In genomic region chr14:75197660-75198059, GRCm38 (mm10) we compare ENCODE assay signal across 17 mouse cellular contexts. TPM values are rescaled to one million over a fixed set of nuclear protein-coding genes. Genes with fewer than 3 reads are reported as not detected.
DNase-seq lines count a peak whose midpoint lies in the region; ATAC-seq and TF ChIP-seq lines count a peak whose summit lies in the region.
"Had no signal": no experiment of that assay in that cellular context is flagged by ENCODE, and none has a peak within 500 bp of the region (broad histone marks: within the 10 kb centered on the region; RNA-seq: fewer than 3 reads in every experiment).

No protein-coding gene starts in this region.

- H3K4me1 ChIP-seq in midbrain, embryonic 11.5 days (ENCODE audit: control insufficient read depth, insufficient read depth, low read length), result no peaks in the 10 kb centered on the region
- H3K4me1 ChIP-seq in midbrain, embryonic 10.5 days, result no peaks in the 10 kb centered on the region
- H3K4me1 ChIP-seq in liver, embryonic 16.5 days (ENCODE audit: control insufficient read depth, low read depth, low read length), result peaks cover 7% of the 10 kb centered on the region
- H3K4me1 ChIP-seq in stomach, postnatal 0 days (replicated peaks; ENCODE audit: control insufficient read depth, insufficient read depth), result no peaks in the 10 kb centered on the region
- H3K4me1 ChIP-seq: embryonic facial prominence, embryonic 12.5 days; limb, embryonic 10.5 days had no signal

- no peaks in the 10 kb centered on the region for H3K36me3 ChIP-seq in midbrain, embryonic 11.5 days (ENCODE audit: control insufficient read depth, insufficient read depth, low read length)
- H3K36me3 ChIP-seq in midbrain, embryonic 10.5 days, result no peaks in the 10 kb centered on the region
- H3K36me3 ChIP-seq in liver, embryonic 16.5 days (ENCODE audit: control insufficient read depth, insufficient read depth), result no peaks in the 10 kb centered on the region
- H3K36me3 ChIP-seq in stomach, postnatal 0 days (ENCODE audit: control insufficient read depth, insufficient read depth, low read length), result no peaks in the 10 kb centered on the region
- H3K36me3 ChIP-seq: embryonic facial prominence, embryonic 12.5 days; heart, embryonic 15.5 days; limb, embryonic 10.5 days had no signal

- no peak overlapping the region for H3K9ac ChIP-seq in midbrain, embryonic 11.5 days (ENCODE audit: low read length)
- no peak overlapping the region for H3K9ac ChIP-seq in liver, embryonic 16.5 days (ENCODE audit: low read depth, low read length)
- H3K9ac ChIP-seq in stomach, postnatal 0 days (ENCODE audit: low read length), result no peak overlapping the region
- H3K9ac ChIP-seq: embryonic facial prominence, embryonic 12.5 days; heart, embryonic 15.5 days had no signal

- H3K27ac ChIP-seq in midbrain, embryonic 11.5 days (ENCODE audit: low read depth, low read length), result no peak overlapping the region
- no peak overlapping the region for H3K27ac ChIP-seq in midbrain, embryonic 10.5 days (replicated peaks)
- no peak overlapping the region for H3K27ac ChIP-seq in liver, embryonic 16.5 days (ENCODE audit: low read length)
- H3K27ac ChIP-seq in stomach, postnatal 0 days (replicated peaks), result no peak overlapping the region
- H3K27ac ChIP-seq: embryonic facial prominence, embryonic 12.5 days; heart, embryonic 15.5 days; limb, embryonic 10.5 days had no signal

- H3K27me3 ChIP-seq in midbrain, embryonic 11.5 days (ENCODE audit: control insufficient read depth, insufficient read depth, low read length), result no peaks in the 10 kb centered on the region
- no peaks in the 10 kb centered on the region for H3K27me3 ChIP-seq in midbrain, embryonic 10.5 days (ENCODE audit: low read depth, poor library complexity, severe bottlenecking)
- no peaks in the 10 kb centered on the region for H3K27me3 ChIP-seq in liver, embryonic 16.5 days (ENCODE audit: control insufficient read depth, insufficient read depth, low read depth, low read length)
- no peaks in the 10 kb centered on the region for H3K27me3 ChIP-seq in stomach, postnatal 0 days (ENCODE audit: control insufficient read depth, insufficient read depth, low read length)
- H3K27me3 ChIP-seq: CH12.LX; embryonic facial prominence, embryonic 12.5 days; heart, embryonic 15.5 days had no signal

- no peak overlapping the region for H3K4me2 ChIP-seq in midbrain, embryonic 11.5 days
- H3K4me2 ChIP-seq in liver, embryonic 16.5 days (ENCODE audit: low read depth, low read length), result no peak overlapping the region
- no peak overlapping the region for H3K4me2 ChIP-seq in stomach, postnatal 0 days (replicated peaks; ENCODE audit: low read depth)
- H3K4me2 ChIP-seq: embryonic facial prominence, embryonic 12.5 days; heart, embryonic 15.5 days had no signal

- TF ChIP-seq CTCF in stomach, postnatal 0 days (IDR thresholded peaks at IDR 0.05; ENCODE audit: low read depth), result no peak

- 0 out of 2 replicates have a peak, but pooled peaks have one; percentile 30 for ATAC-seq in midbrain, embryonic 11.5 days (ENCODE audit: low FRiP score)
- ATAC-seq in liver, embryonic 16.5 days (ENCODE audit: low read depth), result peak; percentile 71
- ATAC-seq in stomach, postnatal 0 days (ENCODE audit: low FRiP score, low TSS enrichment), result peak; percentile 55

- DNase-seq in midbrain, embryonic 11.5 days (ENCODE audit: low spot score, missing footprints), result no peak
- no peak for DNase-seq in midbrain, embryonic 10.5 days (ENCODE audit: low spot score)
- DNase-seq in induced T-regulatory cell, adult 2 months (ENCODE audit: low read depth), result peak; percentile 57
- peak; percentile 74 for DNase-seq in stomach, postnatal 0 days (ENCODE audit: low spot score)
- no peak for DNase-seq in right cerebral cortex, postnatal 10 days (ENCODE audit: low spot score in 2 of 2)
- DNase-seq in left cerebral cortex, postnatal 10 days (ENCODE audit: extremely low spot score in 1 of 2, low spot score in 2 of 2), result no peak
- no peak for DNase-seq in heart, postnatal 4 days
- DNase-seq: gastrocnemius, postnatal 25 days; spleen, adult 18-20 months had no signal

- WGBS in midbrain, embryonic 11.5 days, result 61% methylated on average over 7 of the region's 7 CpGs
- 68% methylated on average over 7 of the region's 7 CpGs for WGBS in midbrain, embryonic 10.5 days
- WGBS in liver, embryonic 16.5 days (ENCODE audit: insufficient replicate concordance), result 9% methylated on average over 7 of the region's 7 CpGs
- WGBS in stomach, postnatal 0 days, result 25% methylated on average over 7 of the region's 7 CpGs

- no peak overlapping the region for H3K4me3 ChIP-seq in midbrain, embryonic 11.5 days (ENCODE audit: low read depth, low read length)
- H3K4me3 ChIP-seq in midbrain, embryonic 10.5 days, result no peak overlapping the region
- no peak overlapping the region for H3K4me3 ChIP-seq in liver, embryonic 16.5 days (ENCODE audit: low read depth, low read length)
- H3K4me3 ChIP-seq in stomach, postnatal 0 days (ENCODE audit: low read depth, low read length), result no peak overlapping the region
- H3K4me3 ChIP-seq: embryonic facial prominence, embryonic 12.5 days; heart, embryonic 15.5 days; limb, embryonic 10.5 days had no signal

- intact Hi-C loops in left cerebral cortex, postnatal 10 days (cut with DNase I), result loop anchor here (5.0 kb wide), 1 partner anchor 525 kb away; no protein-coding TSS in a partner anchor

- no peaks in the 10 kb centered on the region for H3K9me3 ChIP-seq in midbrain, embryonic 11.5 days (ENCODE audit: control insufficient read depth, low read length)
- 0 out of 2 replicates have a peak, but pooled peaks cover 4% of the 10 kb centered on the region for H3K9me3 ChIP-seq in midbrain, embryonic 10.5 days (replicated peaks)
- H3K9me3 ChIP-seq in liver, embryonic 16.5 days (replicated peaks; ENCODE audit: control insufficient read depth, low read length), result no peaks in the 10 kb centered on the region
- no peaks in the 10 kb centered on the region for H3K9me3 ChIP-seq in stomach, postnatal 0 days (ENCODE audit: control insufficient read depth, low read length)
- H3K9me3 ChIP-seq: embryonic facial prominence, embryonic 12.5 days; heart, embryonic 15.5 days; limb, embryonic 10.5 days had no signal

- TF ChIP-seq EP300 in stomach, postnatal 0 days (optimal IDR thresholded peaks at IDR 0.05), result no peak

RNA-seq across cellular contexts. Expression of gene Cpb2, which starts 44.4 kb away (rescaled TPM):
- polyA plus RNA-seq in midbrain, embryonic 11.5 days (2014; fragmentation: Nextera tagmentation; extraction: Ambion mirVana), result not detected in 2 replicates
- not detected in 2 replicates for polyA plus RNA-seq in midbrain, embryonic 10.5 days (2016; fragmentation: Nextera tagmentation; extraction: Ambion mirVana)
- 185 and 198 TPM in 2 replicates for polyA plus RNA-seq in liver, embryonic 16.5 days (2015; fragmentation: Nextera tagmentation; extraction: Ambion mirVana)
- polyA plus RNA-seq in stomach, postnatal 0 days (2015; fragmentation: Nextera tagmentation; extraction: Ambion mirVana), result 2.9 and 3.1 TPM in 2 replicates
- total RNA-seq in left cerebral cortex, postnatal 10 days (2021), result not detected
- total RNA-seq in heart, postnatal 4 days (2021), result not detected
- total RNA-seq: adrenal gland, postnatal 36 days; CH12.LX; gastrocnemius, postnatal 25 days; layer of hippocampus, adult 8-10 months had no signal
- polyA plus RNA-seq: forebrain, embryonic 16.5 days; limb, embryonic 10.5 days had no signal

Comparison
In these comparisons a context has a peak if more than half of its experiments do, and no peak if none do; other contexts are left out.
1. DNase-seq: peak in induced T-regulatory cell, adult 2 months (single experiment) and stomach, postnatal 0 days (single experiment); none in midbrain, embryonic 11.5 days (single experiment), midbrain, embryonic 10.5 days (single experiment), right cerebral cortex, postnatal 10 days (0 of 2), left cerebral cortex, postnatal 10 days (0 of 2) and heart, postnatal 4 days (single experiment).
2. RNA of gene Cpb2, which starts 44.4 kb away (polyA plus RNA-seq): 185 to 198 TPM in liver, embryonic 16.5 days; 2.9 to 3.1 TPM in stomach, postnatal 0 days, not detected in midbrain, embryonic 11.5 days and not detected in midbrain, embryonic 10.5 days; every median in the first group is over 10 times any median in the second.
3. Peak in every context shown above with its lines, with median percentiles within 50 percentile points of each other: ATAC-seq.